Mouse (Mus musculus) intestine, embryonic 16.5 days (tissue): ENCODE data around the gene Col6a5. TPM values are rescaled to one million over a fixed set of nuclear protein-coding genes. Genes with fewer than 3 reads are reported as not detected.

Experiments
- ATAC-seq: fragments of 200-750 bp; cut with Nextera tagmentation; 2 replicates; pipeline ENCODE4 v1.8.0; 2017; ENCODE audit warnings: moderate TSS enrichment, moderate library complexity
- H3K27ac ChIP-seq: fragments of 300-500 bp; sonication (generic); 2 replicates; pipeline ENCODE4 v1.5.1; 2014; ENCODE audit warnings: mild to moderate bottlenecking, low read length
- H3K27me3 ChIP-seq: fragments of 300-500 bp; sonication (generic); replicated peaks from 2 replicates; pipeline ENCODE4 v1.6.1; 2014; ENCODE audit warnings: low read length, control low read depth, mixed read lengths; ENCODE audit not compliant: control insufficient read depth, insufficient read depth
- H3K36me3 ChIP-seq: fragments of 300-500 bp; sonication (generic); 2 replicates; pipeline ENCODE4 v1.6.1; 2014; ENCODE audit warnings: low read length, control low read depth; ENCODE audit not compliant: control insufficient read depth, insufficient read depth
- H3K4me1 ChIP-seq: fragments of 300-500 bp; sonication (generic); 2 replicates; pipeline ENCODE4 v1.6.1; 2014; ENCODE audit warnings: low read length, control low read depth, mixed read lengths; ENCODE audit not compliant: control insufficient read depth, insufficient read depth
- H3K4me2 ChIP-seq: fragments of 300-500 bp; sonication (generic); 2 replicates; pipeline ENCODE4 v1.6.1; 2014; ENCODE audit warnings: low read depth, low read length, control low read depth
- H3K4me3 ChIP-seq: fragments of 300-500 bp; sonication (generic); 2 replicates; pipeline ENCODE4 v1.5.1; 2014; ENCODE audit warnings: mild to moderate bottlenecking, low read length
- H3K9ac ChIP-seq: fragments of 300-500 bp; sonication (generic); 2 replicates; pipeline ENCODE4 v1.6.1; 2014; ENCODE audit warnings: low read depth, low read length
- H3K9me3 ChIP-seq: fragments of 300-500 bp; sonication (generic); 2 replicates; pipeline ENCODE4 v1.6.1; 2016; ENCODE audit warnings: low read length, control low read depth; ENCODE audit not compliant: control insufficient read depth
- WGBS: fragments of 180-500 bp; shearing (Covaris S2); extraction: QIAGEN DNeasy Blood & Tissue Kit; methylation state at CpG from one replicate; pipeline ENCODE4 v1.1.7; 2014; 5-methylcytosine and 5-hydroxymethylcytosine counted together
- polyA plus RNA-seq: library from polyadenylated mRNA; unstranded; fragments of >200 nt; fragmentation: Nextera tagmentation; extraction: Ambion mirVana; gene quantifications from 2 replicates; pipeline ENCODE4 v1.2.1, GENCODE M21; 2015

Col6a5 gene
- polyA plus RNA-seq, 1 experiment from 2014 or later = 2.8 TPM

DNA sequence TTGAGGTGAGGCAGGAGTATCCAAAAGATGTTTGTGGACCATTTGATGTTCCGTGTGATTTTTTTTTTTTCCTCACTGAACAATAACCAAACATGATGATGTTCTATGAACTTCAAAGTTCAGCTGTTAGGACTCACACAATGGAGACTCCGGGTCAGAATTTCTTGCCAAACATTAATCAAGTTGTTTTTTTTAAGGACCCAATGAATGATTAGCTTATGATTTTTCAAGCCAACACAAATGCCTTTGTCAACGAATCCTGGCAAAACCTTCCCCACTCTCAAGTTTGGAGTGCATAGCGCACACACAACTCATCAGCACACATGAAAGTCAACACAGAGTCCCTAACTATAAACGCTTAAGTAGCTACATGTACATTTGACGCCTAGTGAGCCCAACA, 139.7 kb downstream of the Col6a5 start:
- Histone ChIP-seq H3K27ac (no peak overlapping the region), H3K36me3 (no peaks in the 10 kb centered on the region), H3K4me3 (no peak overlapping the region), H3K4me1 (no peaks in the 10 kb centered on the region), H3K9ac (no peak overlapping the region), H3K4me2 (no peak overlapping the region), H3K9me3 (no peaks in the 10 kb centered on the region), H3K27me3 (no peaks in the 10 kb centered on the region)
- WGBS = 84% methylated on average over 6 of the region's 6 CpGs
- ATAC-seq = no peak

DNA sequence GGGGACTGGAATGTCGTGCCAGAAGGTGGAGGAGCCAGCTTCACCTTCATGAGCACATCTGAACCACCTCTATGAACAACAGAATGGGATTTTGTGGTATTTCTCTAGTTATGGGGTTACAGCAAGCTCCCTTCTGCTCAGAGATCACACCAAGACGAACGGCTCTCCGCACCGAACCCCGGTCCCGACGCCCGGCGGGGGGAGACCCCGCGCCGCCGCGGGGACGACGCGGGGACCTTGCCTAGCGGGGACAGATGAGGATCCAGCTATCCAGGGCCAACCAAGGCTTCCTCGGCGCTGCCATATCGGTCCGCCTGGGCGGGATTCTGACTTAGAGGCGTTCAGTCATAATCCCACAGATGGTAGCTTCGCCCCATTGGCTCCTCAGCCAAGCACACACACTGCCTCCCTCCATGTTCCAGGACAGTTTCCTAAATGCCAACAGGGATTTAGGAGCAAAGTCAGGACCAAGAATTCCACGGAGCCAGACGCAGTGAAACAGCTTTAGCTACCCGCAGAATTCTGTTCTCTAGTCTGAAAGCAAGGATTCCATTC, 141.2 kb downstream of the Col6a5 start:
- Histone ChIP-seq H3K4me1 (no peaks in the 10 kb centered on the region), H3K9ac (no peak overlapping the region), H3K4me2 (no peak overlapping the region), H3K36me3 (no peaks in the 10 kb centered on the region), H3K27me3 (no peaks in the 10 kb centered on the region), H3K4me3 (no peak overlapping the region), H3K27ac (no peak overlapping the region), H3K9me3 (no peaks in the 10 kb centered on the region)
- no peak for ATAC-seq
- WGBS = 70% methylated on average over 29 of the region's 29 CpGs

DNA sequence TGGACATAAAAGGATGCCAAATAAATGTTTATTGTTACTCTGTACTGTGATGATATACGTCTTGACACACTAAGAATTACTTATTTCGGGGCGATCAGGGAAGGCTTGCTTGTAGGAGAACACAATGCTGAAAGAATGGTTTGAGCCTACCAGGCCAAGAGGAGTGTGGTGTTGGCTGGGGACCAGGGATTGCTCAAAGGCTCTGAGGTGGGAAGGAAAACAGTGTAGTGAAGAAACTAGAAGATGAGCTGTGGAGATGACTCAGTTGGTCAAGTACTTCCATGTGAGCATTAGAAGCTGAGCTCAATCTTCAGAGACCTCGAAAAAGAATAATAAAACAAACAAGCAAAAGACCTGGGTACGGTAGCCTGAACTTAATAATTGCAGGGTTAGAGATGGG, 146.0 kb downstream of the Col6a5 start:
- WGBS = 90% methylated on average over 5 of the region's 5 CpGs
- no peaks in the 10 kb centered on the region for H3K36me3 ChIP-seq
- H3K9me3 ChIP-seq = no peaks in the 10 kb centered on the region
- H3K4me1 ChIP-seq = no peaks in the 10 kb centered on the region; the same call in 1 of the 2 replicates
- no peak for ATAC-seq
- no peak overlapping the region for H3K9ac ChIP-seq
- H3K4me3 ChIP-seq = no peak overlapping the region
- no peaks in the 10 kb centered on the region for H3K27me3 ChIP-seq
- no peak overlapping the region for H3K4me2 ChIP-seq
- no peak overlapping the region for H3K27ac ChIP-seq

DNA sequence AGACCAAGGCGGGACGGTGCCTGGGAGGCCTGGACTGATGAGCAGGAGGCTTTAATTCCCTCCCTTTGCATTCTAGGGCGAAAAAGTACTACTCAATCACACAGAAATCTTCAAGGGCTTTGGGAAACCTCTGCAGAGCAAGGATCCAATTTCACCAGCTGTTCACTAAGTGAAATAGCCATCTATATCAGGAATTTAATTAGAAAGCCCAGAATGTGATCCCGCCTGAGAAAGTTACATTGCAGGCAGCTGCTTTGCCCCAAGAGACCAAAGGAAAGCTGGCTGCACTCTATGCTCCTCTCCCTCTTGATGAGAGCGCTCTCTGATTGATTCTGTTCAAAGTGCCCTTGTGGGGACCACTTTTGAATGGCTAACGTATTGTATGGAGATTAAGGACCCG, 149.0 kb downstream of the Col6a5 start:
- H3K4me2 ChIP-seq = no peak overlapping the region
- H3K27ac ChIP-seq = no peak overlapping the region
- H3K27me3 ChIP-seq = no peaks in the 10 kb centered on the region
- no peak overlapping the region for H3K9ac ChIP-seq
- WGBS = 52% methylated on average over 7 of the region's 7 CpGs
- H3K9me3 ChIP-seq = no peaks in the 10 kb centered on the region
- H3K4me1 ChIP-seq = no peaks in the 10 kb centered on the region; the same call in 1 of the 2 replicates
- no peaks in the 10 kb centered on the region for H3K36me3 ChIP-seq
- no peak for ATAC-seq
- H3K4me3 ChIP-seq = no peak overlapping the region

DNA sequence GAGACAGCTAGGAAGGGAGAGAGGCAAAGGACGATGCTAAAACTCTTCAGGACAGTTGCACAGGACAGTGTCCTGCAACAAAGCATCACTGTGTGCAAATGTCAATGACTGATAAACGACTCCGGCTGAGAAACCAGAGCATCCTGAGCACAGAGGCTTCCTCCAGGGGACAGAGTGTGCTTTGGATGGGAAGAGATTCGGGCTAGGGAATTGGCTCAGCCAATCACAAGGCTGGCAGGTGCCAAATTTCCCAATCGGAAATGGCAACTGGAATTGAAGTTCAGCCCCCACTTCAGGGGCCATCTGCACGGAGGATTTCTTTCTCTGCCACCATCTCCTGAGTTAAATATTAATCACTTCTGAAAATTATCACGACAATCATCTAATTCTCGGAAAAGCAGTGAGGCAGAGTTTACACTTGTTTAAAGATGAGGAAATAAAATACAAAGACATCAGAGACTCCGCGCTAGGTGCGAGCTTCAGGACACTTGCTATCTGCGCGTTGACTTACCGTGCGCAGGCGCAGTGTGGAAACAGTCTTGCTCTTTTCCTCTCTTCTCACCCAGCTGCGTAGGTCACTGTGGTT, 151.4 kb downstream of the Col6a5 start:
- H3K9me3 ChIP-seq = no peaks in the 10 kb centered on the region
- no peak for ATAC-seq
- H3K27ac ChIP-seq = no peak overlapping the region
- no peak overlapping the region for H3K4me3 ChIP-seq
- H3K4me1 ChIP-seq = no peaks in the 10 kb centered on the region; the same call in 1 of the 2 replicates
- whole genome bisulfite sequencing = 67% methylated on average over 17 of the region's 17 CpGs
- no peak overlapping the region for H3K9ac ChIP-seq
- H3K4me2 ChIP-seq = no peak overlapping the region
- no peaks in the 10 kb centered on the region for H3K36me3 ChIP-seq
- H3K27me3 ChIP-seq = no peaks in the 10 kb centered on the region

Other genes starting within 250 kb of the Col6a5 start
- 0.95 and 1.2 TPM in 2 replicates for gene Col6a6, start 132.5 kb downstream of the Col6a5 start, polyA plus RNA-seq
- 72.7 and 83.0 TPM in 2 replicates for gene Col6a4, start 136.1 kb upstream of the Col6a5 start, polyA plus RNA-seq
- gene Glyctk, start 197.5 kb upstream of the Col6a5 start, polyA plus RNA-seq = 8.6 and 10.8 TPM in 2 replicates
- gene Wdr82, start 210.3 kb upstream of the Col6a5 start, polyA plus RNA-seq = 12.4 and 12.8 TPM in 2 replicates
- 23.4 and 26.3 TPM in 2 replicates for gene Ppm1m, start 239.1 kb upstream of the Col6a5 start, polyA plus RNA-seq
- gene Twf2, start 242.5 kb upstream of the Col6a5 start, polyA plus RNA-seq = 48.6 and 50.0 TPM in 2 replicates